Mouse (Mus musculus) liver, embryonic 12.5 days (tissue): ENCODE data around the gene Slc17a5. TPM values are rescaled to one million over a fixed set of nuclear protein-coding genes. Genes with fewer than 3 reads are reported as not detected.

Source experiments
- ATAC-seq: fragments of 200-750 bp; cut with Nextera tagmentation; 2 replicates; pipeline ENCODE4 v1.8.0; 2017; ENCODE audit warnings: moderate number of reproducible peaks, mild to moderate bottlenecking, moderate library complexity
- H3K27ac ChIP-seq: fragments of 300-500 bp; sonication (generic); 2 replicates; pipeline ENCODE4 v1.5.1; 2016; ENCODE audit warnings: mild to moderate bottlenecking
- H3K27me3 ChIP-seq: fragments of 300-500 bp; sonication (generic); replicated peaks from 2 replicates; pipeline ENCODE4 v1.6.1; 2016; ENCODE audit warnings: mild to moderate bottlenecking, moderate library complexity
- H3K36me3 ChIP-seq: fragments of 300-500 bp; sonication (generic); 2 replicates; pipeline ENCODE4 v1.6.1; 2016; ENCODE audit warnings: mild to moderate bottlenecking, moderate library complexity
- H3K4me1 ChIP-seq: fragments of 300-500 bp; sonication (generic); 2 replicates; pipeline ENCODE4 v1.6.1; 2016
- H3K4me2 ChIP-seq: fragments of 300-500 bp; sonication (generic); 2 replicates; pipeline ENCODE4 v1.6.1; 2016; ENCODE audit warnings: mild to moderate bottlenecking, moderate library complexity
- H3K4me3 ChIP-seq: fragments of 300-500 bp; sonication (generic); 2 replicates; pipeline ENCODE4 v1.5.1; 2016; ENCODE audit warnings: mild to moderate bottlenecking, moderate library complexity
- H3K9ac ChIP-seq: fragments of 300-500 bp; sonication (generic); 2 replicates; pipeline ENCODE4 v1.6.1; 2016; ENCODE audit warnings: mild to moderate bottlenecking, moderate library complexity
- H3K9me3 ChIP-seq: fragments of 300-500 bp; sonication (generic); replicated peaks from 2 replicates; pipeline ENCODE4 v1.6.1; 2016; ENCODE audit warnings: mild to moderate bottlenecking, moderate library complexity
- WGBS: fragments of 180-500 bp; shearing (Covaris S2); methylation state at CpG from one replicate; pipeline ENCODE4 v1.1.7; 2016; ENCODE audit not compliant: insufficient replicate concordance; 5-methylcytosine and 5-hydroxymethylcytosine counted together
- polyA plus RNA-seq: library from polyadenylated mRNA; unstranded; fragments of >200 nt; fragmentation: Nextera tagmentation; extraction: Ambion mirVana; gene quantifications from 2 replicates; pipeline ENCODE4 v1.2.1, GENCODE M21; 2016

Slc17a5 gene
- polyA plus RNA-seq, 1 experiment from 2014 or later: 5.6 TPM

GRCm38 (mm10) chr9:78595769-78596555 lies 8.1 kb upstream of the Slc17a5 start:
- no peak for ATAC-seq
- H3K9me3 ChIP-seq: no peaks in the 10 kb centered on the region
- 0 out of 2 replicates have a peak, but pooled peaks cover 7% of the 10 kb centered on the region for H3K4me1 ChIP-seq
- no peak overlapping the region for H3K4me3 ChIP-seq
- 78% methylated on average over 18 of the region's 18 CpGs for WGBS
- no peaks in the 10 kb centered on the region for H3K27me3 ChIP-seq
- no peak overlapping the region for H3K4me2 ChIP-seq
- no peaks in the 10 kb centered on the region for H3K36me3 ChIP-seq
- H3K27ac ChIP-seq: no peak overlapping the region
- H3K9ac ChIP-seq: no peak overlapping the region

DNA sequence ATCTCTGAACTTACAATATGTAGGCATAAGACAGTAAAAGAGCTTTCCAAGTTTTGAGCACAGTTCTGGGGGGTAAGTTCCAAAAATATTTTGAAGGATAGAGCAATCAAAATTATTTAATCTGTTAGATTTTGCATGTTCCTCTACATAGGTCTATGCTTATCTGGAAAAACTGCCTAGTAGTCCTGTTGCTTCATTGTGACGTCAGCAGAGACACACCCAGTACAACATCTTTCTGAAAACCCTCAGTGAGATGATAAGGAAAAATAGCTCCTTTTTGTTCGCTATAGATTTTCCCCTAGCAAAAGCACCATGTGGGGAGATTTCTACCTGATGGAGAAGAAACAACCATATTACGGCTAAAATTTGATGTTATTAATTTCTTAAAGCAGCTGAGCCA lies 7.4 kb upstream of the Slc17a5 start:
- no peak overlapping the region for H3K4me3 ChIP-seq
- WGBS: 46% methylated on average over 3 of the region's 3 CpGs
- H3K36me3 ChIP-seq: no peaks in the 10 kb centered on the region
- 0 out of 2 replicates have a peak, but pooled peaks cover 7% of the 10 kb centered on the region for H3K4me1 ChIP-seq
- H3K27me3 ChIP-seq: no peaks in the 10 kb centered on the region
- H3K9me3 ChIP-seq: no peaks in the 10 kb centered on the region
- no peak for ATAC-seq
- no peak overlapping the region for H3K4me2 ChIP-seq
- H3K9ac ChIP-seq: no peak overlapping the region
- no peak overlapping the region for H3K27ac ChIP-seq

- Histone ChIP-seq H3K9me3 (no peaks in the 10 kb centered on the region), H3K9ac (no peak overlapping the region), H3K27me3 (no peaks in the 10 kb centered on the region), H3K4me3 (no peak overlapping the region), H3K4me1 (peaks cover 34% of the 10 kb centered on the region), H3K36me3 (no peaks in the 10 kb centered on the region), H3K27ac (no peak overlapping the region), H3K4me2 (no peak overlapping the region)
- 74% methylated on average over 2 of the region's 2 CpGs for WGBS
- ATAC-seq: no peak
Measured at GRCm38 (mm10) chr9:78590471-78590870, 2.6 kb upstream of the Slc17a5 start.

DNA sequence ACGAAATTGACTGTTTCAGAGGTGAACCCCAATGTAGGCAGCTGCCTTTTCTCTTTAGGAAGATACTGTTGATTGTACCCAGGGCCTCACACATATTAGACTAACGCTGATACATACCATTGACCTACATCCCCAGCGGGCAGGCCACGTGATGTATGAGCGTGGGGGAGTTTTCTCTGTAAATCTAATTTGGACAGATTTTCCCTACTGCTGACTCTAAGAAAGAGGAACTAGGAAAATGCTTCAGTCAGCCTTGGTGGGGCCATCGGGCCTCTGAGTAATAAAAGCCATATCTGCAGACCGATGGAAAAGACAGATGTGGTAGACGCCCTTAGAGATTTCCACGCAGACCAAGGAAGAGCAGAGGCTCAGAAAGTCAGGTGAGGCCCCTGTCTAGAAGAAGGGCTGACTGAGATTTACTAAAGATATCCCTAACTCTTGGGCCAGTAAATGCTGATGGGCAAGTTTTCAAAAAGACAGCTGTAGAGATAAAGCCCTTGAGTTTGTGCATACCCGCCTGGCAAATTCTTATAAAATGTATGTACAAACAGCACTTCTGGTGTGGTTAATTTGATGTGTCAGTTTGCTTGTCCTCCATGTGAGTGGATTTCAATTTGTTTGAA lies 681 bp upstream of the Slc17a5 start:
- Histone ChIP-seq H3K9ac (peak overlapping the region; percentile 51), H3K27ac (peak overlapping the region; percentile 53; the same call in 1 of the 2 replicates), H3K4me2 (peak overlapping the region; percentile 94), H3K27me3 (no peaks in the 10 kb centered on the region), H3K9me3 (no peaks in the 10 kb centered on the region), H3K4me1 (peaks cover 34% of the 10 kb centered on the region), H3K4me3 (peak overlapping the region; percentile 82), H3K36me3 (no peaks in the 10 kb centered on the region)
- WGBS: 31% methylated on average over 10 of the region's 10 CpGs
- ATAC-seq: peak; percentile 36; the same call in 1 of the 2 replicates

- peak overlapping the region; percentile 82 for H3K4me3 ChIP-seq
- peak; percentile 56 for ATAC-seq
- WGBS: under 1% methylated on average over 31 of the region's 31 CpGs
- peak overlapping the region; percentile 80 for H3K9ac ChIP-seq
- H3K4me2 ChIP-seq: peak overlapping the region; percentile 94
- H3K27ac ChIP-seq: peak overlapping the region; percentile 74
- peaks cover 34% of the 10 kb centered on the region for H3K4me1 ChIP-seq
- H3K27me3 ChIP-seq: no peaks in the 10 kb centered on the region
- H3K9me3 ChIP-seq: no peaks in the 10 kb centered on the region
- no peaks in the 10 kb centered on the region for H3K36me3 ChIP-seq
Measured at GRCm38 (mm10) chr9:78587218-78587883, 490 bp downstream of the Slc17a5 start.

DNA sequence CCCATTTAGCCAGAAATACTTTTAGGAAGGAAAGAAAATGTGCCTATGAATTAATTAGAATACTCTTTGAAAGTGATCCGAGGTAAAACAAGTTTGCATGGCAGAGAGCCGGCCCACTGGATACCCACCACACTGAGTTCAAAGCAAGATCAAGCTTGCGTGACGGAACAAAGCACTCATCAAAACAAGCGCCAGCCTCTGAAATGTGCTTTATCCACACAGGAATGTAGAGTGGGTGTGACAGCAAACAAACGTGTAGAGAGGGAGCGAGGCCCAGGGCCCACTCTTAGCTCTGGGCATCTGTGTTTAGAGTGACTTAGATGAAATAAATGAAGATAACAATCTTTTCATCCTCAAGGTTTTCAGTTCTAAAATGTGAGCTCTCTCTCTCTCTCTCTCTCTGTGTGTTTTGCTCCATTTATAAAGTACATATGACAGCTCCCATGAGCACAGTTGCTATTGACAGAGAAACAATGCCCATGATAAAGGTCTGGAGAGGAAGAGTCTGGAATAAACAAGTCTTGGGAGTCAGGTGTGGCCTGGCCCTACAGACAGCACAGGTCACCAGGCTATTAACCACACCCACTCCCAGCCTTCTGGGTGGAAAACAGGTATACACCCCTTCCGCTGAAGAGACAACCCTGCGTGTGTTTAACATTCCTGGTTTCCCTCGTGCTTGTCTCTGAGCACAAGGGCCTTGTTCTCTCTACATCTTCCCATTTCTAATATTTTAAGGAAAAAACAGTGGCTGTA lies 8.0 kb downstream of the Slc17a5 start:
- Histone ChIP-seq H3K27ac (no peak overlapping the region), H3K4me2 (no peak overlapping the region), H3K9ac (no peak overlapping the region), H3K36me3 (peaks cover 19% of the 10 kb centered on the region), H3K9me3 (no peaks in the 10 kb centered on the region), H3K4me1 (no peaks in the 10 kb centered on the region), H3K4me3 (no peak overlapping the region), H3K27me3 (no peaks in the 10 kb centered on the region)
- ATAC-seq: no peak
- WGBS: 66% methylated on average over 10 of the region's 10 CpGs

DNA sequence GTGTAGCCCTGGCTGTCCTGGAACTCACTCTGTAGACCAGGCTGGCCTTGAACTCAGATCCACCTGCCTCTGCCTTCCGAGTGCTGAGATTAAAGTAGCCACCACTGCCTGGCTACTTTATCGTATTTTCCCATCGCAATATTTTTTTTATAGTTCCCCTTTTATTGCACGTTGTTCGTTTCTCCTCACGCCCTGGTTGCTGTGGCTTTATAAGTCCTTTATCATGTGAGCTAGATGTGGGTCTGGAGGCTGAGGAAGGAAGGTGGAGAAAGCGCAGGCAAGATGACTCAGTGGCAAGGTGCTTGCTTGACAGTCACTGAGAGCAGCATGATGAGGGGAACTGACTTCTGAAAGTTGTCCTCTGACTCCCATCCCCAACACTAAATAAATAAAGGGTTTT lies 9.0 kb downstream of the Slc17a5 start:
- H3K9me3 ChIP-seq: no peaks in the 10 kb centered on the region
- H3K4me2 ChIP-seq: no peak overlapping the region
- no peak overlapping the region for H3K27ac ChIP-seq
- WGBS: 52% methylated on average over 7 of the region's 7 CpGs
- H3K4me3 ChIP-seq: no peak overlapping the region
- H3K9ac ChIP-seq: no peak overlapping the region
- no peak for ATAC-seq
- no peaks in the 10 kb centered on the region for H3K4me1 ChIP-seq
- H3K36me3 ChIP-seq: peaks cover 22% of the 10 kb centered on the region
- no peaks in the 10 kb centered on the region for H3K27me3 ChIP-seq

GRCm38 (mm10) chr9:78576466-78576865 lies 11.4 kb downstream of the Slc17a5 start:
- Histone ChIP-seq H3K36me3 (peaks cover 22% of the 10 kb centered on the region), H3K4me3 (no peak overlapping the region), H3K4me1 (no peaks in the 10 kb centered on the region), H3K9ac (no peak overlapping the region), H3K27me3 (no peaks in the 10 kb centered on the region), H3K4me2 (no peak overlapping the region), H3K9me3 (no peaks in the 10 kb centered on the region), H3K27ac (no peak overlapping the region)
- ATAC-seq: no peak
- whole genome bisulfite sequencing: 78% methylated on average over 5 of the region's 5 CpGs

GRCm38 (mm10) chr9:78569934-78570333 lies 17.9 kb downstream of the Slc17a5 start:
- Histone ChIP-seq H3K4me1 (no peaks in the 10 kb centered on the region), H3K36me3 (peaks cover 17% of the 10 kb centered on the region), H3K4me2 (no peak overlapping the region), H3K27ac (no peak overlapping the region), H3K9me3 (no peaks in the 10 kb centered on the region), H3K27me3 (no peaks in the 10 kb centered on the region), H3K9ac (no peak overlapping the region), H3K4me3 (no peak overlapping the region)
- 84% methylated on average over 9 of the region's 9 CpGs for WGBS
- ATAC-seq: no peak

DNA sequence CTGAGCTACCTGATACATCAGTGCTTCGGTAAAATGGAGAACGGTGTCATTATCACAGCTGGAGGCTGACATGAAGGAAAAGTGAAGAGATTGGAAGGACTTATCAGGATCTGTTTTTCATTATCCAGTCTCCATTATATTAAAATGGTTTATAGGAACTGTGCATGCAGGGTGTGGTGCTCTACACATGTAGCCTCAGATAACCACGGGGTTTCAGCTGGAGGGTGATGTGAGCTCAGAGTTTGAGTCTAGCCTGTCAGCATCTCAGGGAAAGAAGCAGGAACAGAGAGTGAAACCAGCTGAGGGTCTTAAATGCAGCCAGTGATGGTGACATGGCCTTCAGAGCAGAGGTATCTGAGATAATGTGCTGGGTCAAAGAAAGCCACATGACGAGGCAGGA lies 28.4 kb downstream of the Slc17a5 start:
- no peaks in the 10 kb centered on the region; the same call in 1 of the 2 replicates for H3K36me3 ChIP-seq
- no peaks in the 10 kb centered on the region for H3K9me3 ChIP-seq
- no peaks in the 10 kb centered on the region for H3K27me3 ChIP-seq
- H3K27ac ChIP-seq: no peak overlapping the region
- 40% methylated on average over 4 of the region's 4 CpGs for WGBS
- H3K4me1 ChIP-seq: peaks cover 21% of the 10 kb centered on the region
- H3K4me3 ChIP-seq: no peak overlapping the region
- ATAC-seq: peak; percentile 35; the same call in 1 of the 2 replicates
- no peak overlapping the region for H3K4me2 ChIP-seq
- no peak overlapping the region for H3K9ac ChIP-seq

- no peak overlapping the region for H3K4me3 ChIP-seq
- H3K4me2 ChIP-seq: no peak overlapping the region
- H3K9me3 ChIP-seq: no peaks in the 10 kb centered on the region
- H3K27ac ChIP-seq: no peak overlapping the region
- no peak for ATAC-seq
- no peaks in the 10 kb centered on the region; the same call in 1 of the 2 replicates for H3K36me3 ChIP-seq
- H3K4me1 ChIP-seq: peaks cover 21% of the 10 kb centered on the region
- H3K27me3 ChIP-seq: no peaks in the 10 kb centered on the region
- no peak overlapping the region for H3K9ac ChIP-seq
- WGBS: 56% methylated on average over 8 of the region's 8 CpGs
Measured at GRCm38 (mm10) chr9:78558586-78559214, 29.1 kb downstream of the Slc17a5 start.
